Mouse (Mus musculus) spleen, postnatal 4 days (tissue): ENCODE measurements around the gene Tlr9.

ENCODE experiments used
- DNase-seq, 2 experiments: peaks; one replicate each; pipeline ENCODE4 v3.0.0; 2022; ENCODE audit warnings: low spot score in 2 of 2

The Tlr9 gene

GRCm38 (mm10) chr9:106222261-106222851, at the start of gene Tlr9:
Gene Tlr9 (plus strand): TSS chr9:106222598.
- no peak for DNase-seq

- no peak for DNase-seq
Observed at GRCm38 (mm10) chr9:106173363-106173762, 49.0 kb upstream of the Tlr9 start.

GRCm38 (mm10) chr9:106175552-106176200, 46.7 kb upstream of the Tlr9 start:
- DNase-seq: no peak

GRCm38 (mm10) chr9:106176769-106177168, 45.6 kb upstream of the Tlr9 start:
- no peak for DNase-seq

GRCm38 (mm10) chr9:106177799-106178198, 44.6 kb upstream of the Tlr9 start:
- DNase-seq: no peak

- no peak for DNase-seq
Observed at GRCm38 (mm10) chr9:106179454-106179853, 42.9 kb upstream of the Tlr9 start.

GRCm38 (mm10) chr9:106179964-106180363, 42.4 kb upstream of the Tlr9 start:
- no peak for DNase-seq

GRCm38 (mm10) chr9:106182146-106182545, 40.3 kb upstream of the Tlr9 start:
- no peak for DNase-seq

- no peak for DNase-seq
Observed at GRCm38 (mm10) chr9:106183996-106184395, 38.4 kb upstream of the Tlr9 start.

- DNase-seq: no peak
Observed at GRCm38 (mm10) chr9:106191355-106191754, 31.0 kb upstream of the Tlr9 start.

GRCm38 (mm10) chr9:106192024-106192423, 30.4 kb upstream of the Tlr9 start:
- DNase-seq: no peak

- DNase-seq: no peak
Observed at GRCm38 (mm10) chr9:106192998-106193397, 29.4 kb upstream of the Tlr9 start.

- DNase-seq: no peak
Observed at GRCm38 (mm10) chr9:106193930-106194807, 28.2 kb upstream of the Tlr9 start.

GRCm38 (mm10) chr9:106195693-106196092, 26.7 kb upstream of the Tlr9 start:
- no peak for DNase-seq

GRCm38 (mm10) chr9:106197081-106197713, 25.2 kb upstream of the Tlr9 start:
- DNase-seq: no peak

- no peak for DNase-seq
Observed at GRCm38 (mm10) chr9:106197732-106198131, 24.7 kb upstream of the Tlr9 start.

GRCm38 (mm10) chr9:106198962-106199458, 23.4 kb upstream of the Tlr9 start:
- peak; percentile 77 to 86 for DNase-seq

GRCm38 (mm10) chr9:106199535-106200272, 22.7 kb upstream of the Tlr9 start, which contains the start of gene Ppm1m:
Gene Ppm1m (minus strand): TSS chr9:106199746.
- no peak for DNase-seq

GRCm38 (mm10) chr9:106201895-106202294, 20.5 kb upstream of the Tlr9 start:
- DNase-seq: no peak

- peak; percentile 85 to 92 for DNase-seq
Observed at GRCm38 (mm10) chr9:106202819-106203636, 19.4 kb upstream of the Tlr9 start, which contains the start of gene Twf2. Gene Twf2 (plus strand): TSS chr9:106203108.
